Mouse (Mus musculus): ENCODE measurements around the gene Actbl2.

Gene Actbl2

DNA sequence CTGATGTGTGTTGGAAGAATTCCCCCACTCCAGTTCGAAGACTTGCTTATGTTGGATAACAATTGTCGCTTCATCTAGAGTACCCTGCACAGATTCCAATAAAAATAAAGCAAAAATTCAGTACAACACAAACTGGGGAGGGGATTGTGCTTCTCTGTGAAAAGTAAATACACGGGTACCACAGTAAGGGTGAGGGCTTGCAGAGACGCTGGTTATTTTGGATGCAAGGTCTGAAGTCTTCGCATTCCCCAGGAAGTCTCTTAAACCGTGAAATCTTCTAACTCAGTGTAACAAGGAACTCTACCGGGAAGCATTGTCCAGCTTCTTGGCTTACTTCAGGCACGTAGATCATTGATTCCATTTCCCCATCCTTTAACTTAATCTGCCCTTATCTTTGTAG lies 17.1 kb downstream of the Actbl2 start:
- no peak for DNase-seq

- peak; percentile 12 for DNase-seq
These were observed 31.9 kb downstream of the Actbl2 start for GRCm38 (mm10) chr13:111286461-111287385.

DNA sequence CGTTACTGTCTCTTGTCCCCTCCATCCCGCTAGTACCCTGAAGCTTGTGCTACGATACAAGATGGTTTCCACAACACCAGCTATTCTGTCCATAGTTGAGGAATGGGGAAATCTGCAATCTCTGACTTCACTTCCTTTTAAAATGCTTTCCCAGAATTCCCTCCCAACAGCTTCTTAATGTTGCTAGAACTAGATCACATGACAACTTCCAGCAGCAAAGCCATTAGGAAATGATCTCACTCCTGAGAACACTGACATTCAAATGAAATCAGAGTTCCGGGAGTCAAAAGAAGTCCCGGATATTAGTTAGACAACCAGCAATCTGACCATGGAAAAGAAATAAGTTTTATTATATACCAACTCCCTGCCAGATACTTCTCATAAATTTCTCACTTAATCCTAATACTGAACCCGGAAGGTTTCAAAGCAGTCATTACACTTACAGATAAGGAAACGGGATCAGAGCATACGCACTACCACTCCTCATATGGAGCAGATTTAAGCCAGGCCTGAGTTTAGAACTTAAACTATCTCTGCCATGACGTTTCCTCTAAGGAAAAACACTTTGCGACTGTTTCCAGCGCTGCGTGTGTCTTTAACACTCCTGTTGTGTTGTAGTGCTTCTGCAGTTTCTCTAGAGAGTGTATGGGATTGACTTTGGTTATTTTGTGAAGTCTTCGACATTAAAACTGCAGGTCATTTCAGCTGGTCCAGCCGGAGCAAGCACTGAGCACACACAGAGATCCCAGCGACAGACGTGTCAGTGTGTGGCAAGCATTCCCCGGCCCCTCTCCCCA lies 36.5 kb downstream of the Actbl2 start:
- peak; percentile 29 for DNase-seq

GRCm38 (mm10) chr13:111291958-111292493 lies 37.2 kb downstream of the Actbl2 start:
- DNase-seq = no peak

DNA sequence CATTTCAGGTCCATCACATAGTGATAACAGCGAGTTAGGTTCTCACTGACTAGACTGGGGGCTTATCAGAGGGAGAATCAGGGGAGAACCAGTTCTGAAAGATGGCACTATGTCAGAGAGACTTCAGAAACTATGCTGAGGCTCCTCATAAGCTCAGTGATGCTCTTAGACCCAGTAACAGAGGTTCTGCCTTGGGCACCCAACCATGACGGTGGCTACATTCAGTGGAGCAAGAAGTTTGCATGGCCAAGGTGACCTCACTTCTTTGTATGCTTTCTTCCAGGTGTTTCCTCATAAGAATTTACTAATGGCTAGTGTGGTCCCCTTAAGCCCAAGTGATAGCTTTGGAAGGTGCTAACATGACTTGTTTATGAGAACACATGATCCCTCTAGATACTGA lies 38.7 kb downstream of the Actbl2 start:
- DNase-seq = no peak

DNA sequence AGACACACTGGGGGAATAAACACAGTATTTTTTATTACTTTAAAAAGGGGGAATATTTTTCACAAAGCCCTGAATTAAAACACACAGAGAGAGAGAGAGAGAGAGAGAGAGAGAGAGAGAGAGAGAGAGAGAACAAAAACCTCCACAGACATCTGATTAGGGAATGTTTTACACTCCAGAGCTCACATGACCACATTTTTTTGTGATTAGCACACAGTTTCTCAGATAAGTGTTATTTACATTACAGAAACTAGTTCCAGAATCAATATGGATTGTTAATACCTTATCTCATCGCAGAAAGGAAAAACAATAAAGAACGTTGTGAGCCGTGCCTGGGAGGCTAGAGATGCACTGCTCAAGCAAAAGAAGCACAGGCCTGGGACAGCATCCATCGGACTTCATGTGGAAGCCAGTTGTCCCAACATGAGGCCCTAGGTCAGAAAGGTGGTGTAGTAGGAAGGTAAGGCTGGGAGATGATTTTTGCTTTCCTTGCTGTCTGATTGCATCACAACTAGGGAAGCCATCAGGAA lies 40.2 kb downstream of the Actbl2 start:
- DNase-seq = no peak

DNA sequence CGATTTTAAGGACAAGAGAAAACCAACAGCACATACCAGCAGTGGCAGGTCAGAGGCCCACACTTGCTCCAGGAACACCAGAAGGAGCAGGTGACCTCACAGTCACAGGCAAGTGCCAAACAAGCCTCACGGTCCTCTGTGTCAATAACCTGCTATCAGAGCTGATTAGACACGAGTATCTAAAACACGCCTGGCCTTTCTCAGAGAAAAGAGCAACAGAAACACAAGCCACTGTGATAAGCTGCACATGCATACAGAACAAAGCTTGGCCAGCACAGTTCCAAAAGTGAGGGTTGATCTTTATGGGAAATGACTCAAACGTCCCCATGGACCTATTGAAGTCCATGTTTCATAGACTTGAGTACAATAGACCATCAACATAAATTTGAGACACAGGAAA lies 41.2 kb downstream of the Actbl2 start:
- no peak for DNase-seq

DNA sequence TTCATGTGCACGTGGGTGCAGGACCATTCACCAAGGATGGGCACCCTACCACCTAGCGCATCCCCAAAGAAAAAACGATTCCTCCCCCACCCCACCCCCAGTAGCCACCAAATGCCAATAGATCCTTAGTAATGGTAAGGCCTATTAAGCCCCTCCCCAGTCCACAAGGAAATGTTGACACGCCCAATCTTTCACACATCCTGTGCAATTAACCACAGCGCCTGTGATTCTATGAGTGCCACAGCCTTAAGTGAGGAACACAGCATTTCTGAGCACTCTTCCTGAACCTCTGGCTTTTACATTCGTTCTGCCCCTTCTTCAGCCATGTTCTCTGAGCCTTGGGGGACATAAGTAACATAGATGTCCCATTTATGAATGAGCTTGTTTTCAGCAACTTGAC lies 42.8 kb downstream of the Actbl2 start:
- no peak for DNase-seq

- no peak for DNase-seq
These were observed 44.4 kb downstream of the Actbl2 start for GRCm38 (mm10) chr13:111299145-111299713.

DNA sequence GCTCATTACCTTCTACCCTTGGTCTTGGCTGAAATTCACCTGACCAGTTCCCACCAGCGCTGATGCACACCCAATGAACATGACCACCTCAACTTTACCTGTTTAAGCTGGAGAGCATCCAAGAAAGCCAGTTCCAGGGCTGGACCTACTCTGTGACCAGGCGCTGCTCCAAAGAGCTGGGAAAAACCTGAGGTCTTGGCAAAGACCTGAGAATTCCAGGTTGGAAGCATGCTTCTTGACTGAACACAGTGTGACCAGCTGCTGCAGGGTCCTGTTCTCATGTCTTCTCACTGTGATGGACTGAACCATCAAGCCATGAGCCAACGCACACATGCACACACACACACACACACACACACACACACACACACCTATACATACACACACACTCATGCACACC lies 46.0 kb downstream of the Actbl2 start:
- DNase-seq = no peak

- no peak for DNase-seq
These were observed 46.6 kb downstream of the Actbl2 start for GRCm38 (mm10) chr13:111301431-111301830.

- DNase-seq = no peak
These were observed 49.4 kb downstream of the Actbl2 start for GRCm38 (mm10) chr13:111304194-111304593.

DNA sequence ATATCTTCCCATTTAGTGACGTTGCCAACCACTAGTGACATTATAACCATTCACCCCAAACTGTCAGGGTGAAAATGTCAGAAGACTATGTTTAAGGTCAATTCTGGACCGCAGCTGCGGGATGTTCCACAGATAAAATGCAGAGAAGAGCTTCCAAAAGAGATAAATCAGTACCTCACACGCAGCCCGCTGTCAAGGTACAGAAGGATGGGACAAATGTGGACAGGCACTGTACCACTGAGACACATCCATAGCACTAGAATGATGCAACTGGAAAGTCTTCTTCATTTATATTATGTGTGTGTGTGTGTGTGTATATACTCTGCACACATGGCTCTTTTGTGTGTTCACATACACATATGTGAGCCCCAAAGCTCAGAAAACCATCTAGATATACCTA lies 49.9 kb downstream of the Actbl2 start:
- no peak for DNase-seq
